Mouse (Mus musculus): ENCODE data around the gene Snx29. TPM values are rescaled to one million over a fixed set of nuclear protein-coding genes. Genes with fewer than 3 reads are reported as not detected.
"Not testable (repeated sequence)": the region's sequence is repeated elsewhere in the genome, so short reads cannot be mapped to it uniquely, and the experiment has no call there.

Snx29 gene
- polyA plus RNA-seq, 1 experiment, result 4.9 TPM

- TF ChIP-seq POLR2A (IDR thresholded peaks at IDR 0.05; ENCODE audit: low read depth, low read length) (no peak), CTCF (IDR thresholded peaks at IDR 0.05; ENCODE audit: borderline replicate concordance, insufficient read depth, low read length) (no peak)
- Histone ChIP-seq H3K4me3 (ENCODE audit: insufficient read depth, low read length) (no peak overlapping the region), H3K27ac (ENCODE audit: insufficient read depth, low read length) (no peak overlapping the region), H3K4me1 (ENCODE audit: control insufficient read depth, insufficient read depth, low read length) (no peaks in the 10 kb centered on the region)
Observed at GRCm38 (mm10) chr16:11351903-11352302, 29.2 kb downstream of the Snx29 start.

GRCm38 (mm10) chr16:11359173-11359572, 36.5 kb downstream of the Snx29 start:
- Histone ChIP-seq H3K4me1 (ENCODE audit: control insufficient read depth, insufficient read depth, low read length) (no peaks in the 10 kb centered on the region), H3K27ac (ENCODE audit: insufficient read depth, low read length) (no peak overlapping the region), H3K4me3 (ENCODE audit: insufficient read depth, low read length) (no peak overlapping the region)
- TF ChIP-seq CTCF (IDR thresholded peaks at IDR 0.05; ENCODE audit: borderline replicate concordance, insufficient read depth, low read length), result no peak
- TF ChIP-seq POLR2A (IDR thresholded peaks at IDR 0.05; ENCODE audit: low read depth, low read length), result no peak

GRCm38 (mm10) chr16:11359919-11360318, 37.2 kb downstream of the Snx29 start:
- Histone ChIP-seq H3K27ac (ENCODE audit: insufficient read depth, low read length) (no peak overlapping the region), H3K4me3 (ENCODE audit: insufficient read depth, low read length) (no peak overlapping the region), H3K4me1 (ENCODE audit: control insufficient read depth, insufficient read depth, low read length) (no peaks in the 10 kb centered on the region)
- no peak for TF ChIP-seq CTCF (IDR thresholded peaks at IDR 0.05; ENCODE audit: borderline replicate concordance, insufficient read depth, low read length)
- TF ChIP-seq POLR2A (IDR thresholded peaks at IDR 0.05; ENCODE audit: low read depth, low read length), result no peak

GRCm38 (mm10) chr16:11360576-11360975, 37.9 kb downstream of the Snx29 start:
- H3K4me3 ChIP-seq (ENCODE audit: insufficient read depth, low read length); H3K4me1 ChIP-seq (ENCODE audit: control insufficient read depth, insufficient read depth, low read length): not testable (repeated sequence)

GRCm38 (mm10) chr16:11365626-11366025, 42.9 kb downstream of the Snx29 start:
- H3K27ac ChIP-seq (ENCODE audit: insufficient read depth, low read length), result no peak overlapping the region
- no peak overlapping the region for H3K4me3 ChIP-seq (ENCODE audit: insufficient read depth, low read length)
- H3K4me1 ChIP-seq (ENCODE audit: control insufficient read depth, insufficient read depth, low read length), result no peaks in the 10 kb centered on the region
- no peak for TF ChIP-seq POLR2A (IDR thresholded peaks at IDR 0.05; ENCODE audit: low read depth, low read length)
- no peak for TF ChIP-seq CTCF (IDR thresholded peaks at IDR 0.05; ENCODE audit: borderline replicate concordance, insufficient read depth, low read length)

More at GRCm38 (mm10) chr16:11360576-11360975, 37.9 kb downstream of the Snx29 start:
- H3K27ac ChIP-seq (ENCODE audit: insufficient read depth, low read length), result not testable (repeated sequence)

GRCm38 (mm10) chr16:11366851-11367250, 44.1 kb downstream of the Snx29 start:
- no peak for TF ChIP-seq POLR2A (IDR thresholded peaks at IDR 0.05; ENCODE audit: low read depth, low read length)
- TF ChIP-seq CTCF (IDR thresholded peaks at IDR 0.05; ENCODE audit: borderline replicate concordance, insufficient read depth, low read length), result no peak
- no peak overlapping the region for H3K27ac ChIP-seq (ENCODE audit: insufficient read depth, low read length)

GRCm38 (mm10) chr16:11368412-11368811, 45.7 kb downstream of the Snx29 start:
- Histone ChIP-seq H3K4me1 (ENCODE audit: control insufficient read depth, insufficient read depth, low read length) (no peaks in the 10 kb centered on the region), H3K27ac (ENCODE audit: insufficient read depth, low read length) (no peak overlapping the region), H3K4me3 (ENCODE audit: insufficient read depth, low read length) (no peak overlapping the region)
- TF ChIP-seq CTCF (IDR thresholded peaks at IDR 0.05; ENCODE audit: borderline replicate concordance, insufficient read depth, low read length), result no peak
- no peak for TF ChIP-seq POLR2A (IDR thresholded peaks at IDR 0.05; ENCODE audit: low read depth, low read length)

More at GRCm38 (mm10) chr16:11366851-11367250, 44.1 kb downstream of the Snx29 start:
- Histone ChIP-seq H3K4me3 (ENCODE audit: insufficient read depth, low read length) (no peak overlapping the region), H3K4me1 (ENCODE audit: control insufficient read depth, insufficient read depth, low read length) (no peaks in the 10 kb centered on the region)

GRCm38 (mm10) chr16:11369162-11369561, 46.5 kb downstream of the Snx29 start:
- Histone ChIP-seq H3K4me1 (ENCODE audit: control insufficient read depth, insufficient read depth, low read length) (no peaks in the 10 kb centered on the region), H3K4me3 (ENCODE audit: insufficient read depth, low read length) (no peak overlapping the region), H3K27ac (ENCODE audit: insufficient read depth, low read length) (no peak overlapping the region)
- no peak for TF ChIP-seq POLR2A (IDR thresholded peaks at IDR 0.05; ENCODE audit: low read depth, low read length)
- TF ChIP-seq CTCF (IDR thresholded peaks at IDR 0.05; ENCODE audit: borderline replicate concordance, insufficient read depth, low read length), result no peak

GRCm38 (mm10) chr16:11369642-11370041, 46.9 kb downstream of the Snx29 start:
- TF ChIP-seq CTCF (IDR thresholded peaks at IDR 0.05; ENCODE audit: borderline replicate concordance, insufficient read depth, low read length) (no peak), POLR2A (IDR thresholded peaks at IDR 0.05; ENCODE audit: low read depth, low read length) (no peak)
- Histone ChIP-seq H3K27ac (ENCODE audit: insufficient read depth, low read length) (no peak overlapping the region), H3K4me3 (ENCODE audit: insufficient read depth, low read length) (no peak overlapping the region), H3K4me1 (ENCODE audit: control insufficient read depth, insufficient read depth, low read length) (no peaks in the 10 kb centered on the region)

GRCm38 (mm10) chr16:11370132-11370544, 47.4 kb downstream of the Snx29 start:
- Histone ChIP-seq H3K4me3 (ENCODE audit: insufficient read depth, low read length) (no peak overlapping the region), H3K4me1 (ENCODE audit: control insufficient read depth, insufficient read depth, low read length) (no peaks in the 10 kb centered on the region), H3K27ac (ENCODE audit: insufficient read depth, low read length) (no peak overlapping the region)
- TF ChIP-seq CTCF (IDR thresholded peaks at IDR 0.05; ENCODE audit: borderline replicate concordance, insufficient read depth, low read length) (no peak), POLR2A (IDR thresholded peaks at IDR 0.05; ENCODE audit: low read depth, low read length) (no peak)

GRCm38 (mm10) chr16:11379264-11379663, 56.6 kb downstream of the Snx29 start:
- TF ChIP-seq POLR2A (IDR thresholded peaks at IDR 0.05; ENCODE audit: low read depth, low read length), result no peak
- TF ChIP-seq CTCF (IDR thresholded peaks at IDR 0.05; ENCODE audit: borderline replicate concordance, insufficient read depth, low read length), result no peak
- no peak overlapping the region for H3K27ac ChIP-seq (ENCODE audit: insufficient read depth, low read length)
- H3K4me1 ChIP-seq (ENCODE audit: control insufficient read depth, insufficient read depth, low read length), result no peaks in the 10 kb centered on the region
- H3K4me3 ChIP-seq (ENCODE audit: insufficient read depth, low read length), result no peak overlapping the region

Measured in embryonic fibroblast, embryonic 13.5 days (primary cell).